Mouse (Mus musculus): Measurements from ENCODE around the gene Rnf216. TPM values are rescaled to one million over a fixed set of nuclear protein-coding genes. Genes with fewer than 3 reads are reported as not detected.

Rnf216 gene
- total and polyA plus RNA-seq, 3 experiments: 16.4 to 123 (median 30.8) TPM

- H3K9ac ChIP-seq (ENCODE audit: control insufficient read depth, low read depth, low read length, poor library complexity, severe bottlenecking): no peak within 1 kb of the TSS
- H3K36me3 ChIP-seq (ENCODE audit: control insufficient read depth in 1 of 2, insufficient read depth in 2 of 2, low read length in 2 of 2): no peaks in the 10 kb centered on the region
- H3K27ac ChIP-seq (ENCODE audit: control insufficient read depth, low read depth, low read length): no peak within 1 kb of the TSS
- H3K27me3 ChIP-seq (ENCODE audit: control insufficient read depth in 1 of 2, insufficient read depth in 2 of 2, low read length in 2 of 2): no peaks in the 10 kb centered on the region
- H3K4me3 ChIP-seq (ENCODE audit: control insufficient read depth in 1 of 2, insufficient read depth in 1 of 2, low read depth in 2 of 2, low read length in 2 of 2): no peak within 1 kb of the TSS
- DNase-seq (ENCODE audit: low read depth, low spot score): no peak
- no peaks in the 10 kb centered on the region for H3K4me1 ChIP-seq (ENCODE audit: control insufficient read depth in 1 of 2, insufficient read depth in 2 of 2, low read length in 2 of 2)
- H3K9me3 ChIP-seq (replicated peaks; ENCODE audit: insufficient read depth, low read length): no peaks in the 10 kb centered on the region
- TF ChIP-seq SIN3A (IDR thresholded peaks at IDR 0.05; ENCODE audit: low read length) (no peak), MYC (IDR thresholded peaks at IDR 0.05; ENCODE audit: low read depth, low read length) (no peak), JUND (IDR thresholded peaks at IDR 0.05; ENCODE audit: low read depth, low read length) (no peak), POLR2A (IDR thresholded peaks at IDR 0.05; ENCODE audit: control insufficient read depth in 1 of 2, insufficient read depth in 1 of 2, low read depth in 1 of 2, low read length in 2 of 2, poor library complexity in 1 of 2) (no peak), POLR2AphosphoS2 (IDR thresholded peaks at IDR 0.05; ENCODE audit: low read length) (no peak), MYB (IDR thresholded peaks at IDR 0.05; ENCODE audit: low read depth, low read length) (no peak), TBP (IDR thresholded peaks at IDR 0.05; ENCODE audit: low read depth, low read length) (no peak), MAX (IDR thresholded peaks at IDR 0.05; ENCODE audit: low read length) (no peak), RCOR1 (IDR thresholded peaks at IDR 0.05; ENCODE audit: low read depth, low read length) (no peak), ETS1 (IDR thresholded peaks at IDR 0.05; ENCODE audit: low read depth, low read length) (no peak), GATA1 (IDR thresholded peaks at IDR 0.05; ENCODE audit: low read depth, low read length) (no peak)
- H3K79me2 ChIP-seq (ENCODE audit: control insufficient read depth, insufficient read depth, low read length, poor library complexity): no peaks in the 10 kb centered on the region
Measured at GRCm38 (mm10) chr5:142959576-142960556, 152.9 kb downstream of the Rnf216 start, which contains the start of gene Fscn1. Gene Fscn1, plus strand, starts transcription at chr5:142960343.

GRCm38 (mm10) chr5:142959156-142959555 lies 153.6 kb downstream of the Rnf216 start:
- Histone ChIP-seq H3K4me1 (ENCODE audit: control insufficient read depth in 1 of 2, insufficient read depth in 2 of 2, low read length in 2 of 2) (no peaks in the 10 kb centered on the region), H3K4me3 (ENCODE audit: control insufficient read depth in 1 of 2, insufficient read depth in 1 of 2, low read depth in 2 of 2, low read length in 2 of 2) (no peak overlapping the region), H3K9me3 (replicated peaks; ENCODE audit: insufficient read depth, low read length) (no peaks in the 10 kb centered on the region), H3K36me3 (ENCODE audit: control insufficient read depth in 1 of 2, insufficient read depth in 2 of 2, low read length in 2 of 2) (no peaks in the 10 kb centered on the region), H3K9ac (ENCODE audit: control insufficient read depth, low read depth, low read length, poor library complexity, severe bottlenecking) (no peak overlapping the region), H3K79me2 (ENCODE audit: control insufficient read depth, insufficient read depth, low read length, poor library complexity) (no peaks in the 10 kb centered on the region), H3K27me3 (ENCODE audit: control insufficient read depth in 1 of 2, insufficient read depth in 2 of 2, low read length in 2 of 2) (no peaks in the 10 kb centered on the region), H3K27ac (ENCODE audit: control insufficient read depth, low read depth, low read length) (no peak overlapping the region)
- TF ChIP-seq E2F4 (IDR thresholded peaks at IDR 0.05; ENCODE audit: borderline replicate concordance, low read depth, low read length) (no peak), USF2 (IDR thresholded peaks at IDR 0.05; ENCODE audit: borderline replicate concordance in 1 of 2, insufficient read depth in 1 of 2, low read depth in 1 of 2, low read length in 2 of 2) (no peak), BHLHE40 (IDR thresholded peaks at IDR 0.05; ENCODE audit: borderline replicate concordance, low read depth, low read length) (no peak), NELFE (IDR thresholded peaks at IDR 0.05; ENCODE audit: low read depth, low read length) (no peak), NRF1 (IDR thresholded peaks at IDR 0.05; ENCODE audit: insufficient read depth, low read depth, low read length, poor library complexity, severe bottlenecking) (no peak), MYB (IDR thresholded peaks at IDR 0.05; ENCODE audit: low read depth, low read length) (no peak), MEF2A (IDR thresholded peaks at IDR 0.05; ENCODE audit: extremely low read depth, insufficient replicate concordance, low read depth, low read length, poor library complexity, severe bottlenecking) (no peak), CHD1 (IDR thresholded peaks at IDR 0.05; ENCODE audit: low read depth, low read length) (no peak), TAL1 (IDR thresholded peaks at IDR 0.05; ENCODE audit: low read length) (no peak), GABPA (IDR thresholded peaks at IDR 0.05; ENCODE audit: low read depth, low read length) (no peak), ZKSCAN1 (IDR thresholded peaks at IDR 0.05; ENCODE audit: low read depth, low read length) (no peak), TBP (IDR thresholded peaks at IDR 0.05; ENCODE audit: low read depth, low read length) (no peak), SMC3 (IDR thresholded peaks at IDR 0.05; ENCODE audit: low read depth, low read length) (no peak), USF1 (IDR thresholded peaks at IDR 0.05; ENCODE audit: low read depth, low read length) (no peak)
- no peak for DNase-seq (ENCODE audit: low read depth, low spot score)
